Mouse (Mus musculus) embryonic facial prominence, embryonic 15.5 days (tissue): Measurements from ENCODE around the gene Aak1. TPM values are rescaled to one million over a fixed set of nuclear protein-coding genes. Genes with fewer than 3 reads are reported as not detected.
A peak's percentile ranks its signal among the peaks of the same experiment; 100 is the strongest.
"Not testable (repeated sequence)": the region's sequence is repeated elsewhere in the genome, so short reads cannot be mapped to it uniquely, and the experiment has no call there.

Source experiments
- ATAC-seq: fragments of 200-750 bp; cut with Nextera tagmentation; 2 replicates; pipeline ENCODE4 v1.8.0; 2017; ENCODE audit warnings: low read depth, moderate TSS enrichment; ENCODE audit not compliant: insufficient number of reproducible peaks, low FRiP score, low TSS enrichment
- H3K27ac ChIP-seq: fragments of 300-500 bp; sonication (generic); replicated peaks from 2 replicates; pipeline ENCODE4 v1.5.1; 2015; ENCODE audit warnings: mild to moderate bottlenecking, inconsistent platforms
- H3K27me3 ChIP-seq: fragments of 300-500 bp; sonication (generic); 2 replicates; pipeline ENCODE4 v1.6.1; 2015; ENCODE audit warnings: inconsistent platforms
- H3K36me3 ChIP-seq: fragments of 300-500 bp; sonication (generic); 2 replicates; pipeline ENCODE4 v1.6.1; 2015; ENCODE audit warnings: mild to moderate bottlenecking, inconsistent platforms
- H3K4me1 ChIP-seq: fragments of 300-500 bp; sonication (generic); 2 replicates; pipeline ENCODE4 v1.6.1; 2015; ENCODE audit warnings: inconsistent platforms
- H3K4me2 ChIP-seq: fragments of 300-500 bp; sonication (generic); replicated peaks from 2 replicates; pipeline ENCODE4 v1.6.1; 2015; ENCODE audit warnings: mild to moderate bottlenecking, inconsistent platforms
- H3K4me3 ChIP-seq: fragments of 300-500 bp; sonication (generic); replicated peaks from 2 replicates; pipeline ENCODE4 v1.5.1; 2015; ENCODE audit warnings: mild to moderate bottlenecking, inconsistent platforms
- H3K9ac ChIP-seq: fragments of 300-500 bp; sonication (generic); 2 replicates; pipeline ENCODE4 v1.6.1; 2015; ENCODE audit warnings: inconsistent platforms
- H3K9me3 ChIP-seq: fragments of 300-500 bp; sonication (generic); replicated peaks from 2 replicates; pipeline ENCODE4 v1.6.1; 2016; ENCODE audit warnings: inconsistent platforms
- WGBS: fragments of 180-500 bp; shearing (Covaris S2); methylation state at CpG from one replicate; pipeline ENCODE4 v1.1.7; 2015; 5-methylcytosine and 5-hydroxymethylcytosine counted together
- polyA plus RNA-seq: library from polyadenylated mRNA; unstranded; fragments of >200 nt; fragmentation: Nextera tagmentation; extraction: Ambion mirVana; gene quantifications from 2 replicates; pipeline ENCODE4 v1.2.1, GENCODE M21; 2015

Gene Aak1
- polyA plus RNA-seq, 1 experiment from 2014 or later, result 16.7 TPM

DNA sequence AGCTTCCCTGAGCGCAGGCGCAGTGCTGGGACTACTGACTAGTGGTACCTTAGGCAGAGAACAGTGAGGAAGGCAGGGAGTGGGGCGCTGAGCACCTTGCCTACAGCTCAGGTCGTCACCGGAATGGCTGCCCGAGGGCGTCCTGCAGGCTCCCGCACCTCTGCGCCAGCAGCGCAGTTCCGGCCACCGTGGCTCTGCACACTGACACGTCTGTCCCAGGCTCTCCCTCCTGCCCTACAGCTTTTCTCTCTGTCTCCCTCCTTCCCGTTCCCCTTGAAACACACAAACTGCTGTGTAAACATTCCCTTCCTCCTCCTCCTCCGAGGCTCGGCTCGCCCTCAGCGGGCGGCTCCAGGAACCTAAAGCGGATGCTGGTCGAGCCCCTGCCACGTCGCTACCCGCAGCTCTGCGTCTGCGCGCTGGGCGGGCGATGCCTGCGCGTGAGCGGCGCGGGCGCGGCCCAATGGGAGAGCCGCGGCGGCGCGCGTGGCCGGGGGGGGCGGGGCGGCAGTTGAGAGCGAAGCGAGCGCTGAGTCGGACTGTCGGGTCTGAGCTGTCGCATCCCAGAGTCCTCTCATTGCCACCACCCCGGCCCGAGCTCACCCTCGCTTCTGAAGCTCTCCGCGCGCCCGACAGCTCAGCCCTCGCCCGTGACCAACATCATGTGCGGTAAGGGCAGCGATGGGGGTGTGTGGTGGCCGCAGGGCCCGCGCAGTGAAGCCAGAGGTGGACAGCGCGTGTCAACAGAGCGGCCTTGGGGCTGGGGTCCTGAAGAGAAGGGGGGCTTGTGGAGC is 193.2 kb downstream of the Aak1 start, which contains the start of gene Gfpt1:
TSS of gene Gfpt1 (plus strand) at position 510 of the 794 bp plus-strand sequence.
- peak within 1 kb of the TSS; percentile 61 for H3K4me2 ChIP-seq
- peak within 1 kb of the TSS; percentile 94 for H3K9ac ChIP-seq
- no peaks in the 10 kb centered on the region for H3K36me3 ChIP-seq
- H3K4me1 ChIP-seq, result peaks cover 21% of the 10 kb centered on the region
- H3K4me3 ChIP-seq, result peak within 1 kb of the TSS; percentile 95
- under 1% methylated on average over 61 of the region's 68 CpGs for WGBS
- H3K27ac ChIP-seq, result peak within 1 kb of the TSS; percentile 100
- H3K27me3 ChIP-seq, result no peaks in the 10 kb centered on the region
- no peaks in the 10 kb centered on the region for H3K9me3 ChIP-seq
- ATAC-seq, result peak; percentile 98

GRCm38 (mm10) chr6:87043131-87043516 is 193.8 kb downstream of the Aak1 start:
- Histone ChIP-seq H3K9ac (peak overlapping the region; percentile 94), H3K4me3 (peak overlapping the region; percentile 95), H3K9me3 (no peaks in the 10 kb centered on the region), H3K4me2 (peak overlapping the region; percentile 61), H3K4me1 (peaks cover 21% of the 10 kb centered on the region), H3K27ac (peak overlapping the region; percentile 100), H3K36me3 (peaks cover 5% of the 10 kb centered on the region; the same call in 1 of the 2 replicates), H3K27me3 (no peaks in the 10 kb centered on the region)
- peak; percentile 5; the same call in 1 of the 2 replicates for ATAC-seq
- under 1% methylated on average over 9 of the region's 9 CpGs for WGBS

- peaks cover 17% of the 10 kb centered on the region; the same call in 1 of the 2 replicates for H3K36me3 ChIP-seq
- ATAC-seq, result no peak
- H3K9ac ChIP-seq, result no peak overlapping the region
- peaks cover 21% of the 10 kb centered on the region for H3K4me1 ChIP-seq
- H3K4me2 ChIP-seq, result no peak overlapping the region
- H3K27me3 ChIP-seq, result no peaks in the 10 kb centered on the region
- WGBS, result 71% methylated on average over 2 of the region's 2 CpGs
- no peaks in the 10 kb centered on the region for H3K9me3 ChIP-seq
- no peak overlapping the region for H3K4me3 ChIP-seq
- no peak overlapping the region for H3K27ac ChIP-seq
These were observed 195.6 kb downstream of the Aak1 start for GRCm38 (mm10) chr6:87044895-87045294.

DNA sequence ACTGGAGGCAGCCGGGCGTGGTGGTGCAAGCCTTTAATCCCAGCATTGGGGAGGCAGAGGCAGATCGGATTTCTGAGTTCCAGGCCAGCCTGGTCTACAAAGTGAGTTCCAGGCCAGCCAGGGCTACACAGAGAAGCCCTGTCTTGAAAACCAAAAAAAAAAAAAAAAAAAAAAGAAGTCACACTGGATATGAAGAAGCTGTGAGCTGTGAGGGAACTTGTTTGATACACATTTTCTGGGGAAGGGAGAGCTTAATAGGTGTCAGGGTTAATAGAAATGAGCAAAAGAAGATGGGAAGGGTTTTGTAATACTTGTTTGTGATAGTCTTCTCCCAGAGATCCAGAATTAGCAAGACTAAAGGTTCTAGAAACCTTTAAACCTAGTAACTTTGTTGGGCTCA is 196.2 kb downstream of the Aak1 start:
- WGBS, result 70% methylated on average over 3 of the region's 3 CpGs
- Histone ChIP-seq H3K4me1 (peaks cover 21% of the 10 kb centered on the region), H3K36me3 (peaks cover 17% of the 10 kb centered on the region; the same call in 1 of the 2 replicates), H3K27me3 (no peaks in the 10 kb centered on the region), H3K9ac (no peak overlapping the region), H3K4me3 (no peak overlapping the region), H3K9me3 (no peaks in the 10 kb centered on the region), H3K27ac (no peak overlapping the region), H3K4me2 (no peak overlapping the region)
- no peak for ATAC-seq

GRCm38 (mm10) chr6:87048712-87049111 is 199.4 kb downstream of the Aak1 start:
- not testable (repeated sequence) for H3K27ac ChIP-seq, H3K9ac ChIP-seq, H3K4me3 ChIP-seq, H3K4me1 ChIP-seq, H3K27me3 ChIP-seq, H3K4me2 ChIP-seq, H3K9me3 ChIP-seq, ATAC-seq
- H3K36me3 ChIP-seq, result peaks cover 43% of the 10 kb centered on the region
- 97% methylated on average over 7 of the region's 7 CpGs for WGBS

DNA sequence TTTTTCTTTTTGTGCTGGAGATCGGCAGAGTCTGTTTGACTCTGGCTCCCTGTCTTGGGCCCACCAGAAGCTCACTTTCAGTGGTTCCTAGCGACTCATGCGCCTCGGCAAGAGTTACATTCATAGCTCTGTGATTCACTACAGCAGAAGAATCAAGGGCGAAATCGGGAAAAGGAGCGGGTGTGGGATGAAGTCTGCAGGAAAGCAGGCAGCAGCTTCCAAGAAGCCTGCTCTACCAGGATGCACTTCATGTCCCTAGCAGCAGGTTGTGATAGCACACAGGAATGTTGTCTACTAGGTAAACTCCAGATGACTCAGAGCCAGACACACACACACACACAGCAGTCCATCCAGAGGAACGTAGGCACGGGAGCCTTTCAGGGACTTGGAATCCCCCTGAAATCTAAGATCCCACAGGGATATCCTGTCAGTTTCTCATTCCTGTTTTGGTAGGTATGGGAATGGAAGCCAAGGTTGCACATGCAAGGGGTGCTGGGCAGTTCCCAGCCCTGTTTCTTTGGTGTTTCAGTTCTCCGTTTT is 202.6 kb downstream of the Aak1 start:
- Histone ChIP-seq H3K36me3 (peaks cover 66% of the 10 kb centered on the region), H3K4me2 (no peak overlapping the region), H3K9me3 (no peaks in the 10 kb centered on the region), H3K4me1 (no peaks in the 10 kb centered on the region), H3K27ac (no peak overlapping the region), H3K4me3 (no peak overlapping the region), H3K27me3 (no peaks in the 10 kb centered on the region), H3K9ac (no peak overlapping the region)
- no peak for ATAC-seq
- WGBS, result 91% methylated on average over 10 of the region's 10 CpGs

Other genes with a start within 250 kb of the Aak1 start
- 318 and 378 TPM in 2 replicates for gene Asprv1, start 221.4 kb upstream of the Aak1 start, polyA plus RNA-seq
- 16.4 TPM in 2 replicates for gene Mxd1, start 180.4 kb upstream of the Aak1 start, polyA plus RNA-seq
- 103 and 114 TPM in 2 replicates for gene Snrnp27, start 165.0 kb upstream of the Aak1 start, polyA plus RNA-seq
- 33.7 and 40.1 TPM in 2 replicates for gene Gmcl1, start 116.1 kb upstream of the Aak1 start, polyA plus RNA-seq
- gene Anxa4, start 55.9 kb upstream of the Aak1 start, polyA plus RNA-seq, result 50.0 and 50.7 TPM in 2 replicates
- 90.6 and 95.3 TPM in 2 replicates for gene Nfu1, start 159.7 kb downstream of the Aak1 start, polyA plus RNA-seq
- gene Gfpt1, start 193.3 kb downstream of the Aak1 start, polyA plus RNA-seq, result 19.0 and 20.4 TPM in 2 replicates